Mouse (Mus musculus) regulatory T cell (primary cell): ENCODE measurements at regions not wholly inside any gene's neighbourhood (a gene's known extent, or its start where the extent isn't known, plus 50 kb on each side); places are given as distances from the start of the nearest gene placed in this dataset.

Source experiments
- in situ Hi-C: fragments of 300-600 bp; cut with MboI, MseI; formaldehyde crosslinking; loops from one replicate; pipeline ENCODE4 v1.15.1; 2025; ENCODE audit warnings: high pct_unique_total_duplicates

DNA sequence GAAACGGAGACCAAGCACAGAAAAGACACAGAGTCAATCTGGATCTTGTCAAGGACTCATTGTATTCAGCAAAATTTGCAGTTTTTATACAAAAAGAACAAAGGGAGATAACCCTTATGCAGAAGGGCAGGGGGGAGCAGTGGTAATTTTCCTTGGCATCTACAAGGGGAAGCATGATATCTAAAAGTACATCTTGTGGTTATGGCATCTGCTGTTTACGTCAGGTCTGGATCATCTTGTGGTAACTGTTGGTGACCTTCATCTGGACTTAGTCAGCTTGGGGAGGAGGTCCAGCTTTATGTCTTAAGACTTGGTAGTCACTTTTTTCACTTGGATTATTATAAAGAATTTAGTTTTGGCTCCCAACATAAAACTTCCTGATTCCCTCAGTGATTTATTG, 74.4 kb downstream of the Rpl10l start:
- in situ Hi-C loops, result loop anchor here (25.0 kb wide), 1 partner anchor 897 kb away; no protein-coding TSS in a partner anchor
